Mouse (Mus musculus): ENCODE results near the gene AC109138.7.

The AC109138.7 gene

GRCm38 (mm10) chr19:4216041-4216685, 2.0 kb downstream of the AC109138.7 start:
- in situ Hi-C loops (cut with MboI; ENCODE audit: unreplicated experiment in 2 of 2): no loop called here

- in situ Hi-C loops (cut with MboI; ENCODE audit: unreplicated experiment in 2 of 2): no loop called here
These were observed 3.0 kb downstream of the AC109138.7 start for GRCm38 (mm10) chr19:4217140-4217539.

GRCm38 (mm10) chr19:4217855-4218254, 3.7 kb downstream of the AC109138.7 start:
- in situ Hi-C loops (cut with MboI; ENCODE audit: unreplicated experiment in 2 of 2): no loop called here

GRCm38 (mm10) chr19:4218293-4218692, 4.1 kb downstream of the AC109138.7 start:
- in situ Hi-C loops (cut with MboI; ENCODE audit: unreplicated experiment in 2 of 2): no loop called here

GRCm38 (mm10) chr19:4218784-4219183, 4.6 kb downstream of the AC109138.7 start:
- in situ Hi-C loops (cut with MboI; ENCODE audit: unreplicated experiment in 2 of 2): no loop called here

- in situ Hi-C loops (cut with MboI; ENCODE audit: unreplicated experiment in 2 of 2): no loop called here
These were observed 5.8 kb downstream of the AC109138.7 start for GRCm38 (mm10) chr19:4219943-4220342.

- in situ Hi-C loops (cut with MboI; ENCODE audit: unreplicated experiment in 2 of 2): no loop called here
These were observed 6.3 kb downstream of the AC109138.7 start for GRCm38 (mm10) chr19:4220416-4220815.

- in situ Hi-C loops (cut with MboI; ENCODE audit: unreplicated experiment in 2 of 2): no loop called here
These were observed 7.0 kb downstream of the AC109138.7 start for GRCm38 (mm10) chr19:4220957-4221743.

GRCm38 (mm10) chr19:4222165-4222564, 8.0 kb downstream of the AC109138.7 start:
- in situ Hi-C loops (cut with MboI; ENCODE audit: unreplicated experiment in 2 of 2): no loop called here

- in situ Hi-C loops (cut with MboI; ENCODE audit: unreplicated experiment in 2 of 2): no loop called here
These were observed 12.6 kb downstream of the AC109138.7 start for GRCm38 (mm10) chr19:4226779-4227178.

GRCm38 (mm10) chr19:4227446-4227845, 13.3 kb downstream of the AC109138.7 start:
- in situ Hi-C loops (cut with MboI; ENCODE audit: unreplicated experiment in 2 of 2): no loop called here

- in situ Hi-C loops (cut with MboI; ENCODE audit: unreplicated experiment in 2 of 2): no loop called here
These were observed 13.9 kb downstream of the AC109138.7 start for GRCm38 (mm10) chr19:4227894-4228678.

GRCm38 (mm10) chr19:4228891-4229290, 14.7 kb downstream of the AC109138.7 start:
- in situ Hi-C loops (cut with MboI; ENCODE audit: unreplicated experiment in 2 of 2): no loop called here

GRCm38 (mm10) chr19:4229451-4230076, 15.4 kb downstream of the AC109138.7 start:
- in situ Hi-C loops (cut with MboI; ENCODE audit: unreplicated experiment in 2 of 2): loop anchor here in 1 of 2 experiments (10.0 kb wide), 1 partner anchor 445 kb away; no protein-coding TSS in a partner anchor

GRCm38 (mm10) chr19:4230415-4230814, 16.3 kb downstream of the AC109138.7 start:
- in situ Hi-C loops (cut with MboI; ENCODE audit: unreplicated experiment in 2 of 2): loop anchor here in 1 of 2 experiments (10.0 kb wide), 1 partner anchor 446 kb away; no protein-coding TSS in a partner anchor

- in situ Hi-C loops (cut with MboI; ENCODE audit: unreplicated experiment in 2 of 2): loop anchor here in 1 of 2 experiments (10.0 kb wide), 1 partner anchor 447 kb away; no protein-coding TSS in a partner anchor
These were observed 17.4 kb downstream of the AC109138.7 start, which contains the start of gene Pold4 for GRCm38 (mm10) chr19:4231253-4232185. Gene Pold4, plus strand, starts transcription at chr19:4231899.

GRCm38 (mm10) chr19:4232186-4232572, 18.0 kb downstream of the AC109138.7 start:
- in situ Hi-C loops (cut with MboI; ENCODE audit: unreplicated experiment in 2 of 2): loop anchor here in 1 of 2 experiments (10.0 kb wide), 1 partner anchor 447 kb away; no protein-coding TSS in a partner anchor

- in situ Hi-C loops (cut with MboI; ENCODE audit: unreplicated experiment in 2 of 2): loop anchor here in 1 of 2 experiments (10.0 kb wide), 1 partner anchor 448 kb away; no protein-coding TSS in a partner anchor
These were observed 18.5 kb downstream of the AC109138.7 start for GRCm38 (mm10) chr19:4232651-4233050.

GRCm38 (mm10) chr19:4234548-4234947, 20.4 kb downstream of the AC109138.7 start:
- in situ Hi-C loops (cut with MboI; ENCODE audit: unreplicated experiment in 2 of 2): loop anchor here in 1 of 2 experiments (10.0 kb wide), 1 partner anchor 450 kb away; no protein-coding TSS in a partner anchor

Data from v-Abl transformed pro-B cells (cell line).